Mouse (Mus musculus): Measurements from ENCODE around the gene Fyn. TPM values are rescaled to one million over a fixed set of nuclear protein-coding genes. Genes with fewer than 3 reads are reported as not detected.
A peak's percentile ranks its signal among the peaks of the same experiment; 100 is the strongest.

The Fyn gene
- total RNA-seq, 2 experiments from 2014 or later: 116 to 117 TPM

DNA sequence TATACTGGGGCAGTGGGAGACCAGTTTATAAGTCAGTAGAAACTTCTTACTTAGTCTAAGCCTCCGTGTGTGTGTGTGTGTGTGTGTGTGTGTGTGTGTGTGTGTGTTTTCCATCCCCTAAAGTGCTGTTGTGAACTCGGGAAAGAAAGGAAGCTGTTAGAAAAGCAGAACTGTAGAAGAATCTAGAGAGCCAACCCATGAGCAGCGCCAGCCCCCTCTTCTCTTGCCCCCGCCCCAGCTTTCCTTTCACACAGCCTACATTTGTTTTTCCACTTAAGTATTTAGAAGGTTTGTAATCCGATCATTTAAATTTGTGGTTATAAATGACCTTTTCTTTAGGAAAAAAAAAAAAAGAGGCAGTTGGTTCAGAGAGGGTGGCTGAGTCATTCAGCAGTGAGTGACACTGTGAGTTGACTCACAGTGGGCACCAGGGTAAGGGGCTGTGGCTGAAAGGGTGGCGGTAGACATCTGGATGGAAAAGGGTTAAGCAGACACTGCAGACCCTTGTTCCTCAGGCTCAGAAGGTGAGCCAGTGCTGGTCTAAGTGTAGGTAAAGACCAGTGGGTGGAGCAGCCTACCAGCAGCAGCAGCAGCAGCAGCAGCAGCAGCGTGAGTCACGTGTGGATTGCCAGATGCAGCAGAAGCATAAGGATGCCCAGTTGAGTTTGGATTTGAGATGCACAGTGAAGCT is 66.2 kb downstream of the Fyn start:
- TF ChIP-seq CTCF (IDR thresholded peaks at IDR 0.05): no peak
- H3K27ac ChIP-seq: no peak overlapping the region
- no peak for DNase-seq (ENCODE audit: extremely low spot score in 1 of 2, low spot score in 2 of 2)
- intact Hi-C loops (cut with DNase I): no loop called here
- no peak overlapping the region for H3K4me3 ChIP-seq

DNA sequence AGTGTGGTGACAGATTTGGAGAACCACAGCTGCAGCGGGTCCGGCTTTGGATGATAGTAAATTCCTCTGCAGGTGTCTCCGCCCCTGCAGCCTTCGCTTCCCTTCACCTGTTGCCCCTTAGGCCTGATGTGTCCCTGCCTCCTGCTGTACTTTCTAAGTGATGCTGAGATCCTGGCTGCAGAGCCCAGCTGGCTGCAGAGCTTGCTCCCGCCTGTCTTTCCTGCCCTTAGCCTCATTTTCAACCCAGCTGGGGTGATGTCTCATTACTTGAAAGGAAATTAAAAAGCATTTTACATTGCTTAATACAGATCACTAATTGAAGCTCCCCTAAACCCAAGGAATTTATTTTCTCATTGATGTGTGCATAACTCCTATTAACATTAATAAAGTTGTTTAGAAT is 70.2 kb downstream of the Fyn start:
- Histone ChIP-seq H3K4me3 (no peak overlapping the region), H3K27ac (no peak overlapping the region; the same call in 1 of the 2 replicates)
- DNase-seq (ENCODE audit: extremely low spot score in 1 of 2, low spot score in 2 of 2): no peak
- intact Hi-C loops (cut with DNase I): no loop called here
- no peak for TF ChIP-seq CTCF (IDR thresholded peaks at IDR 0.05)

DNA sequence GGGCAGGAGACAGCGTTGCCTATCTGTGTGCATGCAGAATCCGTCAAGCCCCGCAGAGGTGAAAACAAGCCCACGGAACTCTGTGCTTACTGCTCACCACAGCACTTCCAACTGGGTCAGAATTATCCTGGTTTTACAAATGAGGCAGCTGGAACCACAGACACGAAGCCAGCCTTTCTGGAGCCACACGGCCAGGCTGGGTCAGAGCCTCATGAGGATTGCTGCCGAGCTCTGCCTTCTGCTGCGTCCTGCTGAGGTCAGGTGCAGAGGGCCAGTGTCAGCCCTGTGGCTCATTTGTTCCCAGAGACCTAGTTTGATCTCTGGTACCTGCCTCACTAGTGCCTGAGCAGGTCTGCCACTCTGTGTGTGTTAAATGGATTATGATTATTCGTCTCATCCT is 71.9 kb downstream of the Fyn start:
- no peak for TF ChIP-seq CTCF (IDR thresholded peaks at IDR 0.05)
- Histone ChIP-seq H3K4me3 (no peak overlapping the region), H3K27ac (no peak overlapping the region; the same call in 1 of the 2 replicates)
- intact Hi-C loops (cut with DNase I): loop anchor here (5.0 kb wide), 1 partner anchor 198 kb away; no protein-coding TSS in a partner anchor
- no peak for DNase-seq (ENCODE audit: extremely low spot score in 1 of 2, low spot score in 2 of 2)

DNA sequence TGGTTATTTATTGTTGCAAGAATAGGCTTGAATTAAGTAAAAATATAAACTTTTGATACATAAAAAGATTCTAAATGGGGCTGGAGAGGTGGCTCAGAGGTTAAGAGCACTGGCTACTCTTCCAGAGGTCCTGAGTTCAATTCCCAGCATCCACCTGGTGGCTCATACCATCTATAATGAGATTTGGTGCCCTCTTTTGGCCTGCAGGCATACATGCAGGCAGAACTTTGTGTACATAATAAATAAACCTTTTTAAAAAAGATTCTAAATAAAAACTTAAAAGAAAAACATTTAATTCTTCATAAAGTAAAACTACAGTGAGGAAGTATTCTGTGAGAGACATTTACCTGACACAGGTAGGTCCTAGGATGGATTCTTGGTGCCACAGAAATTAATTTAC is 73.0 kb downstream of the Fyn start:
- intact Hi-C loops (cut with DNase I): loop anchor here (5.0 kb wide), 1 partner anchor 199 kb away; no protein-coding TSS in a partner anchor
- no peak for DNase-seq (ENCODE audit: extremely low spot score in 1 of 2, low spot score in 2 of 2)
- peak; percentile 31 for TF ChIP-seq CTCF (IDR thresholded peaks at IDR 0.05)
- H3K27ac ChIP-seq: no peak overlapping the region
- H3K4me3 ChIP-seq: no peak overlapping the region

DNA sequence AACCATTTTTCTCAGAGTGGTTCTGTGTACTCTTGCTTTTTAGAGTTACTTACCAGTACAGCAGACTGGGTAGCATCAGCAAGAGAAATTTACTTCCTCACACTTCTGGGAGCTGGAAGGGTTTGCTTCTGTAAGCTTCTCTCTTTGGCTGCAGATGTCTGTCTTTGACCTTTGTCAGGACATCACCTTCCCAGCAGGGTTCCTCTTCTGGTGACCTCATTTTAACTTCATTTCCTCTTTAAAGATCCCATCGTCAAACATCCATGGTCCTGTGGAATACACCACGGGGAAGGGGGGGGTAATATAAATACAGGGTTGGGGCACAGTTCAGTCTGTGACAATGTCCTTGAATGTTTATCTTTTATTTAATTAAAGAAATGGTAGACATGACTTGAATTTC is 74.5 kb downstream of the Fyn start:
- TF ChIP-seq CTCF (IDR thresholded peaks at IDR 0.05): no peak
- intact Hi-C loops (cut with DNase I): loop anchor here (5.0 kb wide), 1 partner anchor 201 kb away; no protein-coding TSS in a partner anchor

DNA sequence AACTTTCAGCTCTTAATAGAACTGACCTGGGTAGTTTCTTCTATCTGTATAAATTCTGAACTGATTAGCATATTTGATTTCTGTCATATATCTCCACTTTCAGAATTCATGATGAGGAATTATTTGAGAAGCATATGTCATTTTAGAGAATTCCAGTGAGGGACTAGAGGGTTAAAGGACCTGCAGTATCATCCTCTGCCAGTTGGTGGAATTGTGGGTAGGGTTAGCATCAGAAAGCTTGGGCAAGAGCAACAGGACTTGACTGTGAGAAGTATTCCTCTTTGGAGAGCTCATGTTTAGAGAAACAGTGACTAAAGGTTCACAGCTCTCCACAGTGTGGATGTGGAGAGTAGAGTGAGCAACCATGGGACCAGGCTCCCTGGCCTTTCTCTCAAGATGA is 75.3 kb downstream of the Fyn start:
- no peak for DNase-seq (ENCODE audit: extremely low spot score in 1 of 2, low spot score in 2 of 2)
- Histone ChIP-seq H3K4me3 (no peak overlapping the region), H3K27ac (no peak overlapping the region)
- peak; percentile 36; the same call in 1 of the 2 replicates for TF ChIP-seq CTCF (IDR thresholded peaks at IDR 0.05)
- intact Hi-C loops (cut with DNase I): loop anchor here (5.0 kb wide), 1 partner anchor 202 kb away; no protein-coding TSS in a partner anchor

More for the DNA sequence above, 74.5 kb downstream of the Fyn start:
- Histone ChIP-seq H3K27ac (no peak overlapping the region), H3K4me3 (no peak overlapping the region)
- no peak for DNase-seq (ENCODE audit: extremely low spot score in 1 of 2, low spot score in 2 of 2)

DNA sequence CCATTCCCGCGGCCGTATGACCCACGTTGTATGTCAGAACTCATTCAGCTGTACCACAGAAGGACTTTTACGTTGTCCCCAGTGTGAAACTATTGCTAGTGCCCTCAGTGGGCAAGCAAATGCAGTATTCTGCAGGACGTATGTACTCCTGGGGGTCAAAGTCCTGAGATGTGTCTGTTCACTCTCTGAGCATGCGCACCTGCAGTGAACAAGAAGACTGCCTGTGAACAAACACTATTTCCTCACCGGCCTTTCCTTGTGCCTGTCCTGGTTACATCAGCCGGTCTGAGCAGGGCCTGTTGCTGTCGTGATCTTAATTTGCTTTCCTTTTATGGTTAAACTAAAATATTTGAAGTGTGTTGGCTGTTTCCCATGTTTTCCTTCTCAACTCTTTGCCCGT is 77.2 kb downstream of the Fyn start:
- Histone ChIP-seq H3K4me3 (no peak overlapping the region), H3K27ac (no peak overlapping the region)
- no peak for TF ChIP-seq CTCF (IDR thresholded peaks at IDR 0.05)
- no peak for DNase-seq (ENCODE audit: extremely low spot score in 1 of 2, low spot score in 2 of 2)
- intact Hi-C loops (cut with DNase I): no loop called here

DNA sequence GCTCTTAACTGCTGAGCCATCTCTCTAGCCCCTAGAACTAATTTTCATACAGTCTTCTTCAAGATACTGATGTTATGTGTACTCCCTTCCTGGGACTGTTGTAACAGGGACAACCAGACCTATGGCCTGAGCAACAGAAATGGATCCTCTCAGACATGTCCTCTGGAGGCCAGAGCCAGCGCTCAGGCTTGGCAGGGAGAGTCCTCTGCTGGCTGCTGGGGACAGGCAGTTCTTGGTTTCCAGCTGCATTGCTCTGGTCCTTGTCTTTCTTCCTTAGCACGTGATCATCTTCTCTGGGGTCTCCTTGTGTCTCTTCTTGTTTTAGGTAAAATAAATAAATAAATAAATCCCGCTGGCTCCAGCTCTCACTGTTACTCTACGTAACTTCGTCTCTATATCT is 78.1 kb downstream of the Fyn start:
- intact Hi-C loops (cut with DNase I): no loop called here
- DNase-seq (ENCODE audit: extremely low spot score in 1 of 2, low spot score in 2 of 2): no peak

DNA sequence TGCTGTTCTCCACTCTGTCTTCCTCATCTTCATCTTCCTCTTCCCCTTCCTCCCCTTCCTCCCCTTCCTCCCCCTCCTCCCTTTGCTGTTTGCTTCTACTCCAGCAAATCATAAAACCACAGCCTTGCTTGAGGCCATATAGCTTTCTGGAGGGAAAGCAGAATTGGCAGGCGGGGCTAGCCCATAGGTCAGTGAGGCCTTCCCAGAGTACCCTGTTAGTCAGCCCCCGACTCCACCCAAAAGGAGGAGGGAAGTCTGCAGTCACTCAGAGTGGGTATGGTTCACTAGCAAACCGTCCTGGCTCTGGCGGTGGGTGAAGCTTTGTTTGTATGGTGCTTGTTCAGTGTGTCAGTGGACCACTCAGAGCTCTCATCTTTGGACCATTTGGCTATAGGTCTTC is 80.5 kb downstream of the Fyn start:
- TF ChIP-seq CTCF (IDR thresholded peaks at IDR 0.05): no peak
- DNase-seq (ENCODE audit: extremely low spot score in 1 of 2, low spot score in 2 of 2): no peak
- intact Hi-C loops (cut with DNase I): no loop called here
- H3K27ac ChIP-seq: no peak overlapping the region
- H3K4me3 ChIP-seq: no peak overlapping the region

More for the DNA sequence above, 78.1 kb downstream of the Fyn start:
- TF ChIP-seq CTCF (IDR thresholded peaks at IDR 0.05): no peak; the same call in 1 of the 2 replicates
- H3K4me3 ChIP-seq: no peak overlapping the region
- H3K27ac ChIP-seq: no peak overlapping the region

DNA sequence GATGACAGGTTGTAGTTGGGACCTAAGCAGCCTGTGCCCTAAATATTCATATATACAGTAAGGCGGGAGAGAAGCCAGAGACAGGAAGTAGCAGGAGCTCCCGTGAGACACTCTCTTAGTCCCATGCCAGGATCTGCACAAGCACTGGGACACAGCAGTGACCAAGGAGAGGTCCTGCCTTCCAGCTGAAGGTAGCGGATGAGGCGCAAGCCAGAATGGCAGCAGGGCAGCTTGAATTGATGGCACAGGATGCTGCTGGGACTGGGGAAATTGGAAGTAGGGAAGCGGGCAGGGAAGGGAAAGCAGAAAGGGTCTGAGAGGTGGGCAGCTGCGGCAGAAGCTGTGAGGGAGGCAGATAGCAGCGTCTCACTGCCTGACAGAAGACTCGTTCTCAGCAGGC is 81.7 kb downstream of the Fyn start:
- Histone ChIP-seq H3K4me3 (no peak overlapping the region), H3K27ac (no peak overlapping the region)
- TF ChIP-seq CTCF (IDR thresholded peaks at IDR 0.05): no peak
- no peak for DNase-seq (ENCODE audit: extremely low spot score in 1 of 2, low spot score in 2 of 2)
- intact Hi-C loops (cut with DNase I): no loop called here

DNA sequence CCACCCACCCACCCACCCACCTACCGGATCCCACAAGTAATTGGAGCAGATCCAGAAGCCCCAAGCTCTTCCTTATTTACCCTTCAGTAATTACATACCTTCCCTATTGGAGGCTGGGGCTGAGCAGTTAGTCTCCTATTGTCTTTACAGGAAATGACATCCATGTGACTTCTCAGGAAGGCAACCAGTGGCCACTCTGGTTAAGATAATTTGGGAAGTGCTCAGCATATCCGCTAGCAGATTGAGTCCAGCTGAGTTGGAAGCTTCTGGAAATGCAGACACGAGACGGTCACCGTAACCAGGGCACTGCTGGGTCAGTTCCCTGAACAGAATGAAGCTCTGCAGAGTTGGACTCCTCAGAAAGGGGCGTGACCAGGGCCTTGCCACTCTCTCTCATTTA is 82.4 kb downstream of the Fyn start:
- no peak for TF ChIP-seq CTCF (IDR thresholded peaks at IDR 0.05)
- no peak overlapping the region for H3K27ac ChIP-seq
- no peak overlapping the region for H3K4me3 ChIP-seq
- no peak for DNase-seq (ENCODE audit: extremely low spot score in 1 of 2, low spot score in 2 of 2)
- intact Hi-C loops (cut with DNase I): no loop called here

DNA sequence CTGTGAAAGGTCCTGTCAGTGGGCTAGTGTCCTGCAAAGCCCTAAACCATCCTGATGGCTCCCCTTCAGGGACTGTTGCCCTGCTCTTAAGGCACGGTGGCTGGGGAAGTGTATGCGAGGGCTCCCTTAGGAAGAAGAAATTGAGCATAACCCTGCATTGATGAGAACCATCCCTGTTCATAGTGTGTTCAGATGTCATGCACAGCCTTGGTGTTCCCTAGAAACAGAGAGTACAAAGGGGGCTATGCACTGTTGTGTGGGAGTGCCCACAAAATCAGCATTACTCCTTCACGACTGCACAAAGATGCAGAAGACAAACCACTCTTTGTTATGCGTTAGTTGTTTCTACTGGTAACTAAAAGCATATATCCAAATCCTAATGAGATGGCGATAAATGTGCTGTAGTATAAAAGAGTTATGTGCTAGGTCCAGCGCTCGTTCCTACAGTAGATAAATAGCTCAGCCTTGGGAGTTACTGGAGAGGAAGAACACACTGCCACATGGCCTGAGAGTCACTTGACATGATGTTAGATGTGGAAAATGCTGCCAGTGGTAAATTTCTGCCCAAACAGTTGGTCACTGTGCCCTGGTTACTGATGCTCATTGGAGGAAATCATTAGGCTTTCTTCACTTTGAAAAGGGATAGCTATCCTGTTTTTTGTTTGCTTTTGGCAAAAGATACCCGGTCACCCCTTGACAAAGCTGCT is 83.4 kb downstream of the Fyn start:
- H3K4me3 ChIP-seq: no peak overlapping the region
- no peak for DNase-seq (ENCODE audit: extremely low spot score in 1 of 2, low spot score in 2 of 2)
- H3K27ac ChIP-seq: no peak overlapping the region
- intact Hi-C loops (cut with DNase I): no loop called here
- no peak for TF ChIP-seq CTCF (IDR thresholded peaks at IDR 0.05)

Measured in left cerebral cortex, adult 2 months (tissue).